Mouse (Mus musculus): Measurements from ENCODE around the gene Gm49405.

Gene Gm49405

GRCm38 (mm10) chr19:4051741-4052515, 51.5 kb downstream of the Gm49405 start:
- DNase-seq (ENCODE audit: low spot score) = no peak

- DNase-seq (ENCODE audit: low spot score) = no peak
Observed at GRCm38 (mm10) chr19:4052516-4053030, 52.1 kb downstream of the Gm49405 start.

GRCm38 (mm10) chr19:4054613-4055012, 54.2 kb downstream of the Gm49405 start:
- no peak for DNase-seq (ENCODE audit: low spot score)

Data from ovary, adult 18-20 months (tissue).